Mouse (Mus musculus) thymus, adult 2 months (tissue): ENCODE measurements around the gene Bmp5.

Source experiments
- CTCF ChIP-seq: fragments of 200-500 bp; IDR thresholded peaks from 2 replicates; pipeline ENCODE4 v1.5.1; 2012; ENCODE audit warnings: mild to moderate bottlenecking, control low read depth, low read length, moderate library complexity, borderline replicate concordance; ENCODE audit not compliant: control insufficient read depth, poor library complexity, insufficient read depth; ENCODE audit errors: extremely low read depth
- POLR2A ChIP-seq: fragments of 200-500 bp; IDR thresholded peaks from 2 replicates; pipeline ENCODE4 v1.6.1; 2012; ENCODE audit warnings: mild to moderate bottlenecking, low read length, control low read depth, moderate library complexity; ENCODE audit not compliant: control insufficient read depth, poor library complexity, insufficient read depth; ENCODE audit errors: extremely low read depth

DNA sequence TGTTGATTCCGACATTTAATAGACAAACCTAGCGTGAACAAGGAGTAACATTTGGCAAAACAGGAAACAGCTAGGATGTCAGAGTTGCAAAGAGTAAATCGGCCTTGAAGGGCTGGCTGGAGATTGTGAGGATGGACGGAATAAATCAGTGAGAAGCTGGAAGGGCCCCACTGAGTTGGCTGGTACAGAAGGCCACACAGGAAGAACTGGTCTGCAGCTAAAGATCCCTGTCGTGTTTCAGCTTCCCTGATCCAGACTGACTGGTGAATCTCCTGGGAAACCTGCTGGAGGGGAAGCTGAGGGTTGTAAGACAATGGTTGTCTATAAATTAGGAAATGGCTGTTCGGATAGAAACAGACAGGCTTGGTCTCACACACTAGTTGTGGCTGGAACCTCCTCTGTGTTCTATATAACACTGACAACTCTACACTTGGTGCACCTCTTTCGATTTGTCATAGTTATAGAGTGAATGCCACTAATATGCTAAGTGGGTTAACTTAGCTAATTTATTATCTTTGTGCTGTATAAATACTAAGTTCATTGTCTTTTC is 14.8 kb downstream of the Bmp5 start:
- TF ChIP-seq CTCF (no peak), POLR2A (no peak)
